Mouse (Mus musculus): ENCODE results near the gene Srr. TPM values are rescaled to one million over a fixed set of nuclear protein-coding genes. Genes with fewer than 3 reads are reported as not detected.
A peak's percentile ranks its signal among the peaks of the same experiment; 100 is the strongest.

Srr gene
- total RNA-seq, 2 experiments from 2014 or later = 15.6 to 22.8 TPM

DNA sequence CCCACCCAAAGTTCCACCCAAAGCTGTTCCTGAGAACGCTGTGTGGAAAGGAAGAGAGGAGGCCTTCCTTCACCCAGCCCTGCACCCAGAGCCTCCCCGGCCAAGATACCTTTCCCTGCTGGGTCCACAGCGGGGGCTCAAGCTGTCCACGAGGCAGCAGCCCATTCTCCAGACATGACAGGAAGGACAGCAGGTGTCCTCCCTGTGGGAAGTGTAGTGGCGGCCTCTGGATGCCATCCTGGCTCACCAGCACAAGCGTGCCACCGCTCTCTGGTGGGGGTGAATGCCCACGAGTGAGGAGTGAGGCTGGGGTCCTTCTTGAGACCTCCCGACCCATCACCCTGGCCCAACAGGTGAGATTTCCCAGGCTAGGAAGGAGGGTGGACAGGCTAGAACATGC is 60.5 kb downstream of the Srr start:
- no peak for DNase-seq (ENCODE audit: low spot score)

DNA sequence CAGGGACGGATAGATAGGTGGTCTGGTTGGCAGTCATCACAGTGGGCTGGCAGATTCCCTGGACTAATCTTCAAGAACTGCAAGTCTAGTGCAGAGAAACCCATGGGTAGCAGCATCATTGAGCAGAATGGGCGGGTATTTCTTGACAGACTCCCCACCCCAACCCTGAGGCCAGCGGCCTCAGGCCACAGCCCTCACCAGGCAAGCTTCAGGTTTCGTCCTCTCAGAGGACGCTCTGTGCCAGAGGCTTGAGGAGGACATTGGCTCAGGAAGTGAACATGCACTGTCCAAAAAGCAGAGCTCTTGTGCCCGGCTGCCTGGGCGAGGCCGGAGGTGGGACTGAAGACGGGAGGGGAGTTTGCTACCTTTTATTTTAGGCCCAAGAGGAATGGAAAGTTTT is 61.3 kb downstream of the Srr start:
- DNase-seq (ENCODE audit: low spot score) = peak; percentile 45

- peak; percentile 35 for DNase-seq (ENCODE audit: low spot score)
Measured at GRCm38 (mm10) chr11:74863471-74863870, 62.3 kb downstream of the Srr start.

DNA sequence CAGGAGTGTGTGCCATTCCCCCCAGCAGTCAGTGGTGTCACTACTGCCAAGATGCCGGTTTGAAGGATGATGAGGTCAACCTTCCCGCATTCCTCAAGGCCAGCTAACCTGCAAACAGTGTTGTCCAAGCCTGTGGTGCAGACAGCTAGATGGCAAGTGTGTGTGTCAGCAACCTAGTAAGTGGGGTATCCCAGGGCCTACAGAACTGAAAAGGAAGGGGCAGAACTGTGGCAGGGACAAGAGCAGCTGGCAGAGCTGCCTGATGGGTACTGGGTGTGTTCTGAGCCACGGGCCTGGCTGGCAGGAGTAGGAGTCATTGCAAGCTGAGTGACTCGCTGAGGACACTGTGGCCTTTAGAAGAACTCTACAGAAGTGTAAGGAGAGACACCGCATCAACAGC is 63.6 kb downstream of the Srr start:
- DNase-seq (ENCODE audit: low spot score) = no peak

DNA sequence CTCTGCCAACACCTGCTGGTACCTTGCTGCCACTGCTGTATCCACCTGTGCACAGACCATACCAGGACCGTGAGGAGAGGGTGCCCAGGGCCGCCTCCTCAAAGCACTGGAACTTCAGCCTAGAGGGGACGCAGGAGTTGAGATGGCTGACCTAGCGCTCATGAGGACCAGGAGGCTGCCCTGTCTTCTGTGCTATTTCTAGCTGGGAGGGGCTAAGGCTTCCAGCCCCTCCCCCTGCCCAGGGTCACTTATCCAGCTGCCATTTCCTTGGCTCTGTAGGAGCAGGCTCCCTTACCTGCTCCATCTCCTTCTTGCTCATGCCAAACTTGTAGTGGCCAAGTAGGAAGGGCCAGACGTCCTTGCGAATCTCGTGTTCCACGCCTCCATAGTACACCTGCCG is 68.0 kb downstream of the Srr start:
- no peak for DNase-seq (ENCODE audit: low spot score)

Small RNAs within 50 kb of the gene (microRNA-seq; reads per million reads assigned to microRNA genes)
- 1.0 reads per million for gene Mir6926

Other genes starting within 250 kb of the Srr start
- gene Pafah1b1, start 201.3 kb downstream of the Srr start, total RNA-seq (2021) = 100 to 1,000 TPM; 107 to 138 TPM
- 10 to 100 TPM; 11.1 to 14.2 TPM for gene Mettl16, start 155.1 kb downstream of the Srr start, total RNA-seq (2021)
- 1 to 10 TPM; 4.8 to 7.0 TPM for gene Mnt, start 95.0 kb downstream of the Srr start, total RNA-seq (2021)
- gene Sgsm2, start 28.9 kb downstream of the Srr start, total RNA-seq (2021) = 1 to 10 TPM; 1.6 to 2.4 TPM
- 10 to 100 TPM; 22.8 to 26.7 TPM for gene Tsr1, start 27.9 kb downstream of the Srr start, total RNA-seq (2021)
- 10 to 100 TPM; 11.8 to 12.3 TPM for gene Smg6, start 125 bp downstream of the Srr start, total RNA-seq (2021)
- 1 to 10 TPM; 1.8 to 6.6 TPM for gene Hic1, start 243.6 kb upstream of the Srr start, total RNA-seq (2021)

Measured in gastrocnemius, adult 18-20 months (tissue).